Mouse (Mus musculus) CD4-positive naive resting alpha-beta T cell, adult 57 days (primary cell): ENCODE results near the gene Bbof1. TPM values are rescaled to one million over a fixed set of nuclear protein-coding genes. Genes with fewer than 3 reads are reported as not detected.

Experiments
- total RNA-seq: library from RNA; stranded (reverse); gene quantifications from one replicate; pipeline ENCODE4 v1.2.4, GENCODE M21; 2023

Bbof1 gene
- total RNA-seq: 1.2 TPM

GRCm38 (mm10) chr12:84408819-84409507 is at the start of gene Bbof1, which contains the start of gene Entpd5:
Bbof1 (plus strand) TSS chr12:84409071.
Entpd5 (minus strand) TSS chr12:84409029.

DNA sequence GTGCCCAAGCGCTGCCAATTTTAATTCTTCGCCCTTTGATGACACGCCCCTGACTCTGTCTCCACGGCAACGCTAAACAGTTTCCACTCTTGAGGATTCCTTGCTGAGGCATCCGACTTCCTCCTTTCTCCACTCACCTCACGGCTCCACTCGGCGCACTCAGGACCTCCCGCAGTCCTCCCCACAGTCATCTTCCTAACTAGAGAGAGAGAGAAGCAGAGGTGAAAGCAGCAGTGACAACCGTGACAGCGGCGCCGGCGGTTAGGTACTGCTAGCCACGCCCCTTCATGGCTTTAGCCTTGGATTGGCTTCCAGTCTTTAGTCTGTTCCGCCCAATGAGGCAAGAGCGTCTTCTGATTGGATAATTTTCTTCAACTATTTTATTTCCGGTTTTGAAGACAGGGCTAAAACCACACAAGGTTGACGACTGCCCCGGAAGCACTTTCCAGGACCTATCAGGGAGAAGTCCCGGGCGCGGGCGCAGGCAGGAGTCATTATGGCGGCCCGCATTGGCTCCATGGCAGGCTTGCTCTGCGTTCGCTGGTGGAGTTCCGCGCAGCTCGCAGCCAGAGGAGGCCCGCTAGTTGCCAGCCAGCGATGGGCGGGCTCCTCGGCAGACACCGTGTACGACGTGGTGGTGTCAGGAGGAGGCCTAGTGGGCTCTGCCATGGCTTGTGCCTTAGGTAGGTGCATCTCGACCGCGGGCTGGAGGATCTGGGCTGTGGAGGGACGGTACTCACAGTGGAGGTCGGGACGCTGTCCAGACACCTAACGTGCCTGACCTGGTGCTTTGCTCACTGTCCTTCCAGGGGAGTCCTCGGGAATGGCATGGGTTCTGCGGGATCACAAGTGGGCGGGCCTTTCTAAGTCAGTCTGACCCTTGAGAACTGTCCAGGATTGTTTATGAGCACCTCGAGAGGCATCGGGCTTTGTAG is 47.0 kb upstream of the Bbof1 start, which contains the start of the genes Coq6 and Fam161b:
Coq6 (plus strand) TSS at position 103 of the 935 bp plus-strand sequence.
Fam161b (minus strand) TSS at position 279 of the 935 bp plus-strand sequence.

DNA sequence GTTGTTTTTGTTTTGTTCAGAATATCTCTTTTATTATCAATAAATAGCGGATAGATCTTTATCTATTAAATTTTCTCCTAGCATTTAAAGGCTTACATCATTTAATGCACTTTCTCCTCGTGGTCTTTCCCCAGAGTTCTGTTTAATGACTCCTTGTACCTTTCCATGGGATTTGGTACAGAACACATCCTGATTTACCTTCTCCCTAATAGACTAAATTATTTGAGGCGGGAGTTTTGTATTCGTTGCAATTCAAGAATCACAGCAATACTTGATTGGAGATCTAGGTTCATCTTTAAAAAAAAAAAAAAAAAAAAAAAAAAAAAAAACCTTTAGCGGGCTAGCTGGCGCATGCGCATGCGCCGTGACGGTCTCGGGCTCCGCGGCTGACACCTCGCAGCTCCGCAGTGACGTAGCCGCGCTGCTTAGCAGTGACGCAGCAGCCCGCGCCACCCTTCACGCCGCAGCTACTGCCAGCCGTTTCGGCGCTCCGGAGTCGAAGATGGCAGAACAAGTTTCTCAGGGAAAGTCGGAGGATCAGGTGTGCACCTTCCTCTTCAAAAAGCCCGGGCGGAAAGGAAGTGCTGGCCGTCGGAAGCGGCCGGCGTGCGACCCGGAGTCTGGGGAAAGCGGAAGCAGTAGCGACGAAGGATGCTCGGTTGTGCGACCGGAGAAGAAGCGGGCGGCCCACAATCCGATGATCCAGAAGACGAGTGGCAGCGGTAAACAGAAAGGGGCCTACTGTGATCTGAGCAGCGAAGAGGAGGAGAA is 8.1 kb downstream of the Bbof1 start, which contains the start of gene Rnf113a2:
Rnf113a2 (plus strand) TSS at position 363 of the 771 bp plus-strand sequence.

GRCm38 (mm10) chr12:84450718-84451646 is 42.1 kb downstream of the Bbof1 start, which contains the start of the genes Aldh6a1 and Lin52:
Aldh6a1 (minus strand) TSS chr12:84451004.
Lin52 (plus strand) TSS chr12:84451422.

Other genes starting within 250 kb of the Bbof1 start
- gene Elmsan1, start 190.2 kb upstream of the Bbof1 start, total RNA-seq: 163 TPM
- 15.2 TPM for gene Ptgr2, start 123.8 kb upstream of the Bbof1 start, total RNA-seq
- 63.9 TPM for gene Zfp410, start 92.2 kb upstream of the Bbof1 start, total RNA-seq
- gene Coq6, start 47.4 kb upstream of the Bbof1 start, total RNA-seq: 22.0 TPM
- gene Fam161b, start 47.2 kb upstream of the Bbof1 start, total RNA-seq: 0.47 TPM
- gene Entpd5, start within 50 bp of the Bbof1 start, total RNA-seq: 34.9 TPM
- 38.7 TPM for gene Rnf113a2, start 8.1 kb downstream of the Bbof1 start, total RNA-seq
- gene Aldh6a1, start 41.9 kb downstream of the Bbof1 start, total RNA-seq: 9.3 TPM
- 17.3 TPM for gene Lin52, start 42.4 kb downstream of the Bbof1 start, total RNA-seq
- gene Vsx2, start 160.7 kb downstream of the Bbof1 start, total RNA-seq: not detected
- 17.7 TPM for gene Abcd4, start 208.3 kb downstream of the Bbof1 start, total RNA-seq
- not detected for gene Vrtn, start 231.9 kb downstream of the Bbof1 start, total RNA-seq